Mouse (Mus musculus): ENCODE results near the gene Nqo1. TPM values are rescaled to one million over a fixed set of nuclear protein-coding genes. Genes with fewer than 3 reads are reported as not detected.
A peak's percentile ranks its signal among the peaks of the same experiment; 100 is the strongest.

The Nqo1 gene
- polyA plus RNA-seq, 1 experiment from 2014 or later = 3.8 TPM

DNA sequence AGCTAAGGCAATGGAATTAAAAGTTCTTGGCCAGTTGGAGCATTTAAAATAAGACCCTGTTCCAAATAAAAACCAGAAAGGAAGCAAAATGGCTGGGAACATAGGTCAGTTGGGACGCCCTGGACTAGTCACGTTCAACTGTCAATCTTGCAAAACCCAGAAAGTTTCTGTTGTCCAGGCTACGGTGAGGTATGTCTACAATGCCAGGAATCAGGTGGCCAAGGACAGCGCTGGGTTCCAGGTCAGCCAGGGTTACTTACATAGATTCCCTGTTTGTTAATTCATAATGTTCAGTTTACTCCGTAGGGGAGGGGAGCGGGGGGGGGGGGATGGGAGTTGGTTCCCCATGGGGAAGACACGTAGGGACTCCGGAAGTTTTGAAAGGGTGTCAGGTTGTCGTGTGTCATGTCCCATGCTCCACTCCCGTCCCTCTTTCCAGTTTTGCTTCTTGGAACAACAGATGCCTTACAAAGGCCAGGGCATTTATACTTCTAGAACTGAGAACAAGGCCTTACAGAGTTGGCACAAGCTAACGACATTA lies 32.5 kb upstream of the Nqo1 start:
- Histone ChIP-seq H3K27ac (no peak overlapping the region), H3K27me3 (replicated peaks) (no peaks in the 10 kb centered on the region; the same call in 1 of the 2 replicates), H3K4me3 (peak overlapping the region; percentile 78), H3K36me3 (no peaks in the 10 kb centered on the region), H3K4me1 (peaks cover 15% of the 10 kb centered on the region), H3K9ac (no peak overlapping the region), H3K4me2 (replicated peaks) (peak overlapping the region; percentile 70), H3K9me3 (no peaks in the 10 kb centered on the region)
- 38% methylated on average over 11 of the region's 11 CpGs for WGBS
- peak; percentile 11; the same call in 1 of the 2 replicates for ATAC-seq (ENCODE audit: low FRiP score, low read depth)

GRCm38 (mm10) chr8:107430821-107431220 lies 27.8 kb upstream of the Nqo1 start:
- no peak for ATAC-seq (ENCODE audit: low FRiP score, low read depth)
- Histone ChIP-seq H3K9ac (no peak overlapping the region), H3K9me3 (no peaks in the 10 kb centered on the region), H3K4me3 (no peak overlapping the region), H3K36me3 (no peaks in the 10 kb centered on the region), H3K27ac (no peak overlapping the region), H3K27me3 (replicated peaks) (peaks cover 3% of the 10 kb centered on the region; the same call in 1 of the 2 replicates), H3K4me1 (peaks cover 3% of the 10 kb centered on the region; the same call in 1 of the 2 replicates), H3K4me2 (replicated peaks) (no peak overlapping the region)
- WGBS = 83% methylated on average over 8 of the region's 8 CpGs

DNA sequence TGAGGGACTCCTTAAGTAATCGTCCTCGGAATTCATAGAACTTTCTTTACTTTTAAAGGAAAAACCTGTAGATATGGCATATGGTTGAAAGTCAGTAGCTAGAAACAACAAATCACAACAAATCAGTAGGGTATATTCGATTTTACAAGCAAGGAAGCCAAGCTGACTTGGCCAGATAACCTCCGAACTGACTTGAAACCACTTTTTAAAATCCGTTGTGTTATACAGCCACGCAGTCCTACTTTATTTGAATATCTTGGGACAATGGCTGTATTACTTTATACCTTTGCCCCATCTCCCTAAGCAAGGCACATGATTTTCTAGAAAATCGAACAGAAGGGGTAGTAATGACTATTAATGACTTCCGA lies 22.2 kb upstream of the Nqo1 start:
- WGBS = 51% methylated on average over 8 of the region's 8 CpGs

GRCm38 (mm10) chr8:107424597-107425229 lies 21.7 kb upstream of the Nqo1 start, which contains the start of gene Nob1:
Gene Nob1, minus strand, starts transcription at chr8:107425051.
- H3K4me3 ChIP-seq = peak within 1 kb of the TSS; percentile 90
- peak within 1 kb of the TSS; percentile 81 for H3K9ac ChIP-seq
- no peaks in the 10 kb centered on the region for H3K9me3 ChIP-seq
- H3K27me3 ChIP-seq (replicated peaks) = 0 out of 2 replicates have a peak, but pooled peaks cover 3% of the 10 kb centered on the region
- peak within 1 kb of the TSS; percentile 84 for H3K4me2 ChIP-seq (replicated peaks)
- WGBS = under 1% methylated on average over 50 of the region's 50 CpGs
- peaks cover 31% of the 10 kb centered on the region for H3K36me3 ChIP-seq
- peak; percentile 99 for ATAC-seq (ENCODE audit: low FRiP score, low read depth)
- no peak within 1 kb of the TSS; the same call in 1 of the 2 replicates for H3K27ac ChIP-seq
- peaks cover 15% of the 10 kb centered on the region for H3K4me1 ChIP-seq

More for the DNA sequence above, 22.2 kb upstream of the Nqo1 start:
- Histone ChIP-seq H3K9ac (no peak overlapping the region), H3K4me1 (peaks cover 15% of the 10 kb centered on the region), H3K4me3 (peak overlapping the region; percentile 90; the same call in 1 of the 2 replicates), H3K9me3 (no peaks in the 10 kb centered on the region), H3K4me2 (replicated peaks) (peak overlapping the region; percentile 84; the same call in 1 of the 2 replicates), H3K27ac (no peak overlapping the region), H3K27me3 (replicated peaks) (0 out of 2 replicates have a peak, but pooled peaks cover 3% of the 10 kb centered on the region), H3K36me3 (peaks cover 26% of the 10 kb centered on the region)
- no peak for ATAC-seq (ENCODE audit: low FRiP score, low read depth)

- Histone ChIP-seq H3K4me1 (peaks cover 15% of the 10 kb centered on the region), H3K9ac (peak overlapping the region; percentile 81), H3K27ac (no peak overlapping the region), H3K4me3 (peak overlapping the region; percentile 90), H3K4me2 (replicated peaks) (peak overlapping the region; percentile 84), H3K9me3 (no peaks in the 10 kb centered on the region), H3K36me3 (peaks cover 37% of the 10 kb centered on the region), H3K27me3 (replicated peaks) (0 out of 2 replicates have a peak, but pooled peaks cover 3% of the 10 kb centered on the region)
- ATAC-seq (ENCODE audit: low FRiP score, low read depth) = peak; percentile 18; the same call in 1 of the 2 replicates
- WGBS = 37% methylated on average over 9 of the region's 9 CpGs
Measured at GRCm38 (mm10) chr8:107424176-107424575, 21.2 kb upstream of the Nqo1 start.

- no peaks in the 10 kb centered on the region for H3K4me1 ChIP-seq
- peaks cover 97% of the 10 kb centered on the region for H3K36me3 ChIP-seq
- H3K27me3 ChIP-seq (replicated peaks) = no peaks in the 10 kb centered on the region
- no peak overlapping the region for H3K9ac ChIP-seq
- no peak for ATAC-seq (ENCODE audit: low FRiP score, low read depth)
- no peak overlapping the region for H3K27ac ChIP-seq
- no peak overlapping the region for H3K4me2 ChIP-seq (replicated peaks)
- WGBS = 86% methylated on average over 12 of the region's 12 CpGs
- no peak overlapping the region for H3K4me3 ChIP-seq
- H3K9me3 ChIP-seq = no peaks in the 10 kb centered on the region
Measured at GRCm38 (mm10) chr8:107417001-107417400, 14.0 kb upstream of the Nqo1 start.

GRCm38 (mm10) chr8:107413881-107414280 lies 10.9 kb upstream of the Nqo1 start:
- Histone ChIP-seq H3K4me3 (no peak overlapping the region), H3K9me3 (no peaks in the 10 kb centered on the region), H3K4me1 (no peaks in the 10 kb centered on the region), H3K9ac (no peak overlapping the region), H3K4me2 (replicated peaks) (no peak overlapping the region), H3K27me3 (replicated peaks) (no peaks in the 10 kb centered on the region), H3K27ac (no peak overlapping the region), H3K36me3 (peaks cover 93% of the 10 kb centered on the region)
- WGBS = 92% methylated on average over 10 of the region's 10 CpGs
- no peak for ATAC-seq (ENCODE audit: low FRiP score, low read depth)

GRCm38 (mm10) chr8:107412552-107412951 lies 9.5 kb upstream of the Nqo1 start:
- no peak overlapping the region for H3K4me2 ChIP-seq (replicated peaks)
- WGBS = 89% methylated on average over 8 of the region's 8 CpGs
- H3K4me1 ChIP-seq = no peaks in the 10 kb centered on the region
- H3K9ac ChIP-seq = no peak overlapping the region
- no peaks in the 10 kb centered on the region for H3K9me3 ChIP-seq
- peaks cover 88% of the 10 kb centered on the region for H3K36me3 ChIP-seq
- H3K4me3 ChIP-seq = no peak overlapping the region
- no peak for ATAC-seq (ENCODE audit: low FRiP score, low read depth)
- no peaks in the 10 kb centered on the region for H3K27me3 ChIP-seq (replicated peaks)
- no peak overlapping the region for H3K27ac ChIP-seq

DNA sequence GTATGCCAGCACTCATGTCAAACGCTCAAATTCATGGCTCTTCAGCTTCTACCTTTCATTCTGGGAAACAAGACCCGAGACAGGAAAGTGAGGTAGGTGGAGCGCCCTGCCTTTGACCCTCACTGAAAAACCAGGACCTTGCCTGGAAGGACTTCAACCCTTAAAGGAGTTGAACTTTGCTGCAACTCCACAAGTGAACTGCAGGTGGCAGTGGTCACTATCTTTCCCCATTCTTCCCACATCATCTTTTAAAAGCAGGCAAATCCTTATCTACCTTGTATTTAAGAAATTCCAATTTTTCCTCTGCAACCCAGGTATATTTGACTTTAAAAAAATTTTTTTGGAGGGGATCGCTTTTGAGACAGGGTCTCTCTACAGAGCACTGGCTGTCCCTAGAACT lies 8.4 kb upstream of the Nqo1 start:
- Histone ChIP-seq H3K9me3 (no peaks in the 10 kb centered on the region), H3K27ac (no peak overlapping the region), H3K36me3 (peaks cover 84% of the 10 kb centered on the region), H3K4me2 (replicated peaks) (no peak overlapping the region), H3K4me1 (no peaks in the 10 kb centered on the region), H3K9ac (no peak overlapping the region), H3K27me3 (replicated peaks) (no peaks in the 10 kb centered on the region), H3K4me3 (no peak overlapping the region)
- 77% methylated on average over 4 of the region's 4 CpGs for WGBS
- ATAC-seq (ENCODE audit: low FRiP score, low read depth) = no peak

- no peak for ATAC-seq (ENCODE audit: low FRiP score, low read depth)
- no peak overlapping the region for H3K27ac ChIP-seq
- H3K4me1 ChIP-seq = peaks cover 14% of the 10 kb centered on the region
- H3K4me2 ChIP-seq (replicated peaks) = no peak overlapping the region
- peaks cover 35% of the 10 kb centered on the region for H3K36me3 ChIP-seq
- no peak overlapping the region for H3K9ac ChIP-seq
- no peaks in the 10 kb centered on the region for H3K27me3 ChIP-seq (replicated peaks)
- no peak overlapping the region for H3K4me3 ChIP-seq
- 63% methylated on average over 3 of the region's 3 CpGs for WGBS
- H3K9me3 ChIP-seq = no peaks in the 10 kb centered on the region
Measured at GRCm38 (mm10) chr8:107405935-107406334, 2.9 kb upstream of the Nqo1 start.

DNA sequence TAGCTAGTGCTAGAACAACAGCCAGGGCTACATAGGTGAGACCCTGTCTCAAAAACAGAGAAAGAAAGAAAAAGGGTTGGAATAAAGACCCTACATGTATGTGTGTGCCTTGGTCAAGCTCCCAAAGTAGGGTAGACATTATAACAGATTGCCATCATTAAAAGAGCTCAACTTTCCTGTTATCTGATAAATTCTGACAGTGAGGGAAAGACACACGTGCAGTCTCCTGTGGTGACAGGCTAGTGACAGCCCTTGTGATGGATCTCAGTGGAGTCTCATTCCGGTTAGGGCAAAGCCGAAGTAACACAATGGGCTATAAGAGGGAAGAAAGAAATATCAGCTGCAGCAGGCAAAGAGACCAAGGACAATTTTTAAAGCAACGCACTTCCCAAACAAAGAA lies 1.1 kb upstream of the Nqo1 start:
- no peaks in the 10 kb centered on the region for H3K9me3 ChIP-seq
- H3K4me2 ChIP-seq (replicated peaks) = no peak overlapping the region
- H3K36me3 ChIP-seq = peaks cover 16% of the 10 kb centered on the region; the same call in 1 of the 2 replicates
- no peak overlapping the region for H3K4me3 ChIP-seq
- peaks cover 14% of the 10 kb centered on the region for H3K4me1 ChIP-seq
- WGBS = 80% methylated on average over 4 of the region's 4 CpGs
- no peak overlapping the region for H3K9ac ChIP-seq
- no peak overlapping the region for H3K27ac ChIP-seq
- H3K27me3 ChIP-seq (replicated peaks) = no peaks in the 10 kb centered on the region
- no peak for ATAC-seq (ENCODE audit: low FRiP score, low read depth)

DNA sequence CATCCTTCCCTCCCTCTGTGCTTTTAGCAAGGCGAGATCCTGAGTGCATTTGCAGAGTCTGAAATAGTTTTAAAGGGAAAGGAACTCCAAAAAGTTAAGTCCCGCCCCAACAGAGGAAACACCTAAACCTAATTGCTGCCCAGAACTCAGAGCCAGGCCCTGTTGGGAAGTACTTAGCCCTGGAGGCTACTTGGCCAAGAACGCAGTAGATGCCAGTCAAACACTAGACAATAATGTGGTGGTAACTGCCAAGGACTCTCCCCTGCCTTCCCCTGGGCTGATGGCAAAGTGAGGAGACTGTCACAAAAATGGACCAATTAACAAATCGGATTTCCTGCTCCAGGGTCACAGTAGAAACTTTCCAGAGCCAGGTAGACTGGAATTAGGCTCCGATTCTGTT lies 1.1 kb downstream of the Nqo1 start:
- 87% methylated on average over 5 of the region's 5 CpGs for WGBS
- ATAC-seq (ENCODE audit: low FRiP score, low read depth) = no peak

More for the DNA sequence above, 1.1 kb downstream of the Nqo1 start:
- H3K4me3 ChIP-seq = no peak overlapping the region
- H3K4me1 ChIP-seq = peaks cover 14% of the 10 kb centered on the region
- 0 out of 2 replicates have a peak, but pooled peaks cover under 1% of the 10 kb centered on the region for H3K36me3 ChIP-seq
- no peaks in the 10 kb centered on the region for H3K27me3 ChIP-seq (replicated peaks)
- H3K9ac ChIP-seq = no peak overlapping the region
- H3K27ac ChIP-seq = no peak overlapping the region
- H3K4me2 ChIP-seq (replicated peaks) = no peak overlapping the region
- no peaks in the 10 kb centered on the region for H3K9me3 ChIP-seq

All from neural tube, embryonic 12.5 days (tissue).